ENCODE assay signal across 16 mouse cellular contexts in genomic region chr3:152245273-152245910, GRCm38 (mm10). TPM values are rescaled to one million over a fixed set of nuclear protein-coding genes. Genes with fewer than 3 reads are reported as not detected.
DNase-seq lines count a peak whose midpoint lies in the region; ATAC-seq and TF ChIP-seq lines count a peak whose summit lies in the region.
"Had no signal": no experiment of that assay in that cellular context is flagged by ENCODE, and none has a peak within 500 bp of the region (broad histone marks: within the 10 kb centered on the region; RNA-seq: fewer than 3 reads in every experiment).

No protein-coding gene starts in this region.

- peak overlapping the region; percentile 31; the same call in 1 of the 2 replicates for H3K27ac ChIP-seq in kidney, adult 2 months (ENCODE audit: insufficient read depth, low read depth, low read length)
- H3K27ac ChIP-seq in layer of hippocampus, adult 2 months = no peak overlapping the region
- H3K27ac ChIP-seq: hindbrain, embryonic 10.5 days; kidney, embryonic 15.5 days; left cerebral cortex, adult 2 months had no signal

- no peak for ATAC-seq in monocyte, adult 5-6 weeks (replicated peaks; ENCODE audit: insufficient number of reproducible peaks, low FRiP score, low TSS enrichment, poor library complexity, severe bottlenecking)
- no peak for ATAC-seq in CD4-positive, CD25-positive, alpha-beta regulatory T cell, adult 4 months

- no peak for TF ChIP-seq POLR2A in kidney, adult 2 months (IDR thresholded peaks at IDR 0.05; ENCODE audit: low read depth, low read length)

- no peaks in the 10 kb centered on the region for H3K9me3 ChIP-seq in E14TG2a.4 (ENCODE audit: low read length)
- H3K9me3 ChIP-seq: hindbrain, embryonic 10.5 days; kidney, embryonic 15.5 days had no signal

- no peaks in the 10 kb centered on the region for H3K27me3 ChIP-seq in kidney, adult 2 months (replicated peaks; ENCODE audit: control insufficient read depth, insufficient read depth, low read length)
- H3K27me3 ChIP-seq in E14TG2a.4 (ENCODE audit: insufficient read depth, low read length) = no peaks in the 10 kb centered on the region
- H3K27me3 ChIP-seq: kidney, embryonic 15.5 days had no signal

- no peaks in the 10 kb centered on the region for H3K4me1 ChIP-seq in kidney, adult 2 months (ENCODE audit: control insufficient read depth, insufficient read depth, low read length)
- no peaks in the 10 kb centered on the region for H3K4me1 ChIP-seq in E14TG2a.4 (replicated peaks; ENCODE audit: low read depth, low read length)
- H3K4me1 ChIP-seq: hindbrain, embryonic 10.5 days; kidney, embryonic 15.5 days had no signal

- H3K4me3 ChIP-seq in kidney, adult 2 months (ENCODE audit: insufficient read depth, low read depth, low read length) = no peak overlapping the region
- no peak overlapping the region for H3K4me3 ChIP-seq in E14TG2a.4 (replicated peaks; ENCODE audit: low read length)
- H3K4me3 ChIP-seq in layer of hippocampus, adult 2 months = no peak overlapping the region
- H3K4me3 ChIP-seq: hindbrain, embryonic 10.5 days; kidney, embryonic 15.5 days; left cerebral cortex, adult 2 months had no signal

- TF ChIP-seq CTCF in kidney, adult 2 months (conservative IDR thresholded peaks at IDR 0.05; ENCODE audit: insufficient read depth, insufficient read length, low read depth, low read length) = no peak
- 0 out of 2 replicates have a peak, but pooled peaks have one; percentile 11 for TF ChIP-seq CTCF in E14TG2a.4 (conservative IDR thresholded peaks at IDR 0.05; ENCODE audit: low read length)
- TF ChIP-seq CTCF in layer of hippocampus, adult 2 months (conservative IDR thresholded peaks at IDR 0.05) = 0 out of 2 replicates have a peak, but pooled peaks have one; percentile 19

- WGBS in kidney, adult 2 months = 73% methylated on average over 5 of the region's 5 CpGs

- peak; percentile 26 for DNase-seq in kidney, adult 2 months
- DNase-seq in kidney, postnatal 36 days = no peak
- DNase-seq in R1 (ENCODE audit: low read depth, low spot score) = peak; percentile 60
- DNase-seq in layer of hippocampus, adult 2 months (ENCODE audit: low spot score in 2 of 2) = peak; percentile 59 to 77
- no peak for DNase-seq in embryo, embryonic 9.5 days (ENCODE audit: extremely low spot score)
- DNase-seq: adrenal gland, postnatal 10 days; cerebellum, adult 11 months; heart, adult 18-20 months; liver had no signal

- no peaks in the 10 kb centered on the region; the same call in 1 of the 2 replicates for H3K36me3 ChIP-seq in kidney, adult 2 months (ENCODE audit: control insufficient read depth, insufficient read depth, low read length)
- peaks cover 13% of the 10 kb centered on the region for H3K36me3 ChIP-seq in E14TG2a.4 (ENCODE audit: insufficient read depth, low read length)

RNA-seq across cellular contexts. Expression of gene Nexn, which starts 20.8 kb away (rescaled TPM):
- polyA plus RNA-seq in kidney, adult 2 months (2012; rRNA removed) = 0.11 and 0.38 TPM in 2 replicates
- total RNA-seq in layer of hippocampus, adult 2 months (2021) = 1 to 10 TPM in 1 of 2 experiments, under 1 TPM in 1; 0.95 to 1.8 TPM
- total RNA-seq in monocyte, adult 5-6 weeks (2017) = not detected in 3 replicates
- 1 to 10 TPM; 2.0 to 5.2 TPM for polyA plus RNA-seq in CD4-positive, CD25-positive, alpha-beta regulatory T cell, adult 4 months (2017; shearing (Covaris generic))
- total RNA-seq: megakaryocyte, adult 5-6 weeks had no signal

RNA-seq across cellular contexts. Expression of gene Fubp1, which starts 35.2 kb away (rescaled TPM):
- polyA plus RNA-seq in kidney, adult 2 months (2012; rRNA removed) = 40.8 and 49.0 TPM in 2 replicates
- total RNA-seq in layer of hippocampus, adult 2 months (2021) = 100 to 1,000 TPM; 123 to 140 TPM
- total RNA-seq in monocyte, adult 5-6 weeks (2017) = 165 to 273 TPM (median 214 TPM) in 3 replicates
- 100 to 1,000 TPM; 256 to 262 TPM for polyA plus RNA-seq in CD4-positive, CD25-positive, alpha-beta regulatory T cell, adult 4 months (2017; shearing (Covaris generic))

RNA-seq across cellular contexts. Expression of gene Dnajb4, which starts 35.3 kb away (rescaled TPM):
- 5.5 and 9.8 TPM in 2 replicates for polyA plus RNA-seq in kidney, adult 2 months (2012; rRNA removed)
- 10 to 100 TPM; 61.5 to 62.6 TPM for total RNA-seq in layer of hippocampus, adult 2 months (2021)
- 90.9 to 144 TPM (median 114 TPM) in 3 replicates for total RNA-seq in monocyte, adult 5-6 weeks (2017)
- 1 to 10 TPM; 8.1 to 10.0 TPM for polyA plus RNA-seq in CD4-positive, CD25-positive, alpha-beta regulatory T cell, adult 4 months (2017; shearing (Covaris generic))

Comparison
In these comparisons a context has a peak if more than half of its experiments do, and no peak if none do; other contexts are left out.
1. DNase-seq: peak in kidney, adult 2 months (single experiment), R1 (single experiment) and layer of hippocampus, adult 2 months (2 of 2); none in kidney, postnatal 36 days (0 of 2) and embryo, embryonic 9.5 days (single experiment).